Mouse (Mus musculus): ENCODE measurements at regions not wholly inside any gene's neighbourhood (a gene's known extent, or its start where the extent isn't known, plus 50 kb on each side); places are given as distances from the start of the nearest gene placed in this dataset.

DNA sequence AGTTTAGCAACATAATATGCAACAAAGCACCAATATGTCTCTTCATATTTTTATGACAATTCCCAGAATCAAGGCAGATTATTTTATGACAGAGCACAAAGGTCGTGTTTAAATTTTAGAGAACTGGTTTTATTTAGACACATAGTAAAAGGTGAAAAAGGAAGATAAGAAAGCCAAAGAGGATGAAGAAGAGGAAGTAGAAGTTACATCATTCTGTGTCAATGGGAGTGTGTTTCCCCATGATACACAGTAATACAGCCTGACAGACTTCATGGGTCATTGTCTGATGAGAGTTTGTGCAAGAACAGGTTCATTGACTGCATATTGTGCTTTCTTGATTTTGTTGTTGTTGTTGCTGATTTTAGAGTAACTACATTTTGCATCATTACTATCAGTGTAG is 1053.7 kb upstream of the Adgrl3 start:
- DNase-seq (ENCODE audit: low spot score in 2 of 2) = no peak

DNA sequence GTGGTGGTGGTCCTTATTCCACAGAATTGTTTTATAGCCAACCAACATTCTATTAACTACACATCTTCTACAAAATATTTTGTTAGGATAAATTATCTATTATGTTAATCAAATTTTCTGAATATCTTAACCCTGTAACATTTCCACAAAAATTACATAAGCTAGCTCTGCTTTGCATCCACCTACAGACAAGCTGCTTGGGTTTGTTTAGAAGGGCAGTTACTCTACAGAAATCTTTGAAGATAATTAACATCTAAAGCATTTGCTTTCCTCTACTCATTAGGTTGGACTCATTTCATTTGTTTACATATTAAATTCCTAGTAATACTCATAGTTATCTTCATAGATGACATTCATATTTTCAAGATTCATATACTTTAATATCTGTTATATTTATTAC is 1014.5 kb upstream of the Adgrl3 start:
- no peak for DNase-seq (ENCODE audit: low spot score in 2 of 2)

- peak in 1 of 2 experiments; percentile 81 for DNase-seq (ENCODE audit: low spot score in 2 of 2)
These were observed 981.1 kb upstream of the Adgrl3 start for GRCm38 (mm10) chr5:80038876-80039275.

DNA sequence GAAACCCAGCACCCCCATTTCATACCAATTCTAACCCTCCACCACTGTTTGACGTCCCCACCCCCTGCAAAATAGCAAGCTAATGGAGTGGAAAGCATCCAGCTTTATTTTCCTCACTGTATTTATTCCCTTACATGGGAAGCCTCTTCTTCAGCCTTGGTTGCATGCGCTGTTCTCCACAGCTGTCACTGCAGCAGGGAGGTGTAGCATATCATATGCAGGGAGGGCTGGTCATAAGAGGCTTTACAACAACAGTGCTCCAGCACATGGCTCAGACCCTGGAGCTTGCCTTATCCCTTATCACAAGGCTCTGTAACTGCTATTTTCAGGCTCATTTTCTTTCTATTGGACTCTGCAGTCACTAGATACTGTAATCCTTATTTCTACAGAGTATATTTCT is 980.5 kb upstream of the Adgrl3 start:
- DNase-seq (ENCODE audit: low spot score in 2 of 2) = no peak

Measured in left cerebral cortex, adult 8-10 months (tissue).